Mouse (Mus musculus) A20 (cell line): Measurements from ENCODE around the gene Abi2.
A peak's percentile ranks its signal among the peaks of the same experiment; 100 is the strongest.

Experiments
- DNase-seq: peaks from one replicate; pipeline ENCODE4 v3.0.0-alpha.2; 2011; ENCODE audit warnings: low read depth, low spot score

The Abi2 gene

GRCm38 (mm10) chr1:60488635-60489034, 79.2 kb downstream of the Abi2 start:
- no peak for DNase-seq

GRCm38 (mm10) chr1:60489660-60490059, 80.2 kb downstream of the Abi2 start:
- DNase-seq: no peak

- DNase-seq: no peak
These were observed 81.1 kb downstream of the Abi2 start for GRCm38 (mm10) chr1:60490510-60490909.

- DNase-seq: no peak
These were observed 83.0 kb downstream of the Abi2 start for GRCm38 (mm10) chr1:60492404-60492803.

GRCm38 (mm10) chr1:60493421-60493820, 84.0 kb downstream of the Abi2 start:
- DNase-seq: no peak

DNA sequence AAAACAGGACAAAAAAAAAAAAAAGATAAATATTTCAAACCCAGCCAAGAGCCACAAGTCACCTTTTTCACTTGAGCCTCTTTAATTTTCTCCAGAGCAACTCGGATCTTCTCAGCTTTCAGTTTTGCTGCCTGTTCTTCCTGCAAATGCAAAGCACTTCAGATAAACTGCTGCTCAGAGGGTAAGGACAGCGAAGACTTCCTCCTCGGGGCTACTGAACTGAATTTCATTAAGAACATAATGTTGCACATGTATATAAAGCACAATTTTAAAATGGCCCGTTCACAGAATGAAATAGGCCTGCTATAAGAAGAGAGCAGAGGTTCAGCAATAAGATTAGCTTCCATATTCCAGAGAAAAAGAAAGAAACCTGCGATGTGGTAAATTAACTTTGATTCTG, 94.0 kb downstream of the Abi2 start:
- peak; percentile 71 for DNase-seq

DNA sequence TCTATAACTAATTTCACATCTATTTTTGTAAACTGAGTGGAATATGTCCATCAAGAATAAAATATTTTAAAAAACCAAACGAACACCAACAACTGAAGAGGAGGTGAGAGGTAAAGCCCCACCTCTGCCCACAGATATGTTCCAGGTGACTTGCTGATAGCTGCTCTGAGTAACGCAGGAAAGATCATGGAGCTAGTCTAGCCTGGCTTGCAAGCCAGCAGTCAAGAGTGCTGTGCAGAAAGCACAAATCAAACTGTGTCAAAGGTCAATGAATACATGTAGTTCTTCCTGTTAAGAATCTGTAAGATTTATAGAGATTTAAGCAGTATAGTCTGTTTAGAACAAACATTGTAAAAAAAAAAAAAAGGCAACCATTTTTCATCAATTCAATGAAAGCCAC, 101.2 kb downstream of the Abi2 start:
- no peak for DNase-seq

- DNase-seq: peak; percentile 16
These were observed 120.7 kb downstream of the Abi2 start for GRCm38 (mm10) chr1:60530107-60530506.

- DNase-seq: peak; percentile 29
These were observed 121.2 kb downstream of the Abi2 start for GRCm38 (mm10) chr1:60530636-60531035.
